Mouse (Mus musculus): ENCODE measurements around the gene Clasp1.

GRCm38 (mm10) chr1:118486021-118486420, 97.2 kb downstream of the Clasp1 start:
- TF ChIP-seq CTCF (IDR thresholded peaks at IDR 0.05; ENCODE audit: control insufficient read depth, insufficient read depth, low read length) (no peak), POLR2A (IDR thresholded peaks at IDR 0.05; ENCODE audit: borderline replicate concordance, control insufficient read depth, low read depth, low read length) (no peak)
